20 mouse cellular contexts compared by ENCODE assay signal in genomic region chr7:90140290-90140689, GRCm38 (mm10). TPM values are rescaled to one million over a fixed set of nuclear protein-coding genes. Genes with fewer than 3 reads are reported as not detected.
A peak's percentile ranks its signal among the peaks of the same experiment; 100 is the strongest.
DNase-seq lines count a peak whose midpoint lies in the region; ATAC-seq and TF ChIP-seq lines count a peak whose summit lies in the region.
"Had no signal": no experiment of that assay in that cellular context is flagged by ENCODE, and none has a peak within 500 bp of the region (broad histone marks: within the 10 kb centered on the region; RNA-seq: fewer than 3 reads in every experiment).

No protein-coding gene starts in this region.

- H3K27ac ChIP-seq in liver, adult 2 months (replicated peaks; ENCODE audit: insufficient read depth, low read depth, low read length): no peak overlapping the region
- no peak overlapping the region for H3K27ac ChIP-seq in lung, postnatal 0 days (ENCODE audit: low read length)
- H3K27ac ChIP-seq in liver, embryonic 13.5 days: peak overlapping the region; percentile 76; the same call in 1 of the 2 replicates
- no peak overlapping the region for H3K27ac ChIP-seq in liver, postnatal 0 days (ENCODE audit: low read depth)
- H3K27ac ChIP-seq: embryonic facial prominence, embryonic 10.5 days; embryonic facial prominence, embryonic 12.5 days; forebrain, embryonic 13.5 days; forebrain, embryonic 15.5 days had no signal

- no peaks in the 10 kb centered on the region for H3K9me3 ChIP-seq in lung, postnatal 0 days (ENCODE audit: low read length)
- H3K9me3 ChIP-seq in liver, embryonic 13.5 days (replicated peaks): no peaks in the 10 kb centered on the region
- no peaks in the 10 kb centered on the region for H3K9me3 ChIP-seq in liver, postnatal 0 days (ENCODE audit: low read length)
- H3K9me3 ChIP-seq: embryonic facial prominence, embryonic 10.5 days; embryonic facial prominence, embryonic 12.5 days; forebrain, embryonic 13.5 days; forebrain, embryonic 15.5 days had no signal

- WGBS in liver, adult 2 months: 3% methylated on average over 3 of the region's 3 CpGs
- 29% methylated on average over 3 of the region's 3 CpGs for WGBS in lung, postnatal 0 days
- WGBS in liver, embryonic 13.5 days (ENCODE audit: insufficient replicate concordance): 73% methylated on average over 3 of the region's 3 CpGs
- WGBS in liver, postnatal 0 days (ENCODE audit: insufficient replicate concordance): 55% methylated on average over 3 of the region's 3 CpGs

- H3K9ac ChIP-seq in liver, adult 2 months (ENCODE audit: low read depth, low read length): no peak overlapping the region
- no peak overlapping the region for H3K9ac ChIP-seq in lung, postnatal 0 days (replicated peaks; ENCODE audit: low read depth)
- H3K9ac ChIP-seq in liver, embryonic 13.5 days: no peak overlapping the region
- H3K9ac ChIP-seq in liver, postnatal 0 days (replicated peaks): no peak overlapping the region
- H3K9ac ChIP-seq: embryonic facial prominence, embryonic 12.5 days; forebrain, embryonic 13.5 days; forebrain, embryonic 15.5 days had no signal

- H3K79me2 ChIP-seq in liver, adult 2 months (ENCODE audit: control insufficient read depth, insufficient read depth, low read length): peaks cover 20% of the 10 kb centered on the region; the same call in 1 of the 2 replicates

- no peak for TF ChIP-seq EP300 in lung, postnatal 0 days (IDR thresholded peaks at IDR 0.05)
- no peak for TF ChIP-seq EP300 in liver, postnatal 0 days (IDR thresholded peaks at IDR 0.05; ENCODE audit: low read depth)

- H3K36me3 ChIP-seq in liver, adult 2 months (ENCODE audit: control insufficient read depth, insufficient read depth, low read length): no peaks in the 10 kb centered on the region
- H3K36me3 ChIP-seq in lung, postnatal 0 days (ENCODE audit: insufficient read depth, low read length): no peaks in the 10 kb centered on the region
- H3K36me3 ChIP-seq in liver, embryonic 13.5 days: peaks cover 6% of the 10 kb centered on the region
- peaks cover 6% of the 10 kb centered on the region for H3K36me3 ChIP-seq in liver, postnatal 0 days (replicated peaks; ENCODE audit: insufficient read depth, low read length)
- H3K36me3 ChIP-seq: embryonic facial prominence, embryonic 10.5 days; embryonic facial prominence, embryonic 12.5 days; forebrain, embryonic 15.5 days had no signal

- peak; percentile 78 for DNase-seq in liver, adult 2 months (ENCODE audit: extremely low read depth, low read depth, low spot score)
- DNase-seq in liver: no peak
- DNase-seq in lung, postnatal 0 days (ENCODE audit: low spot score): peak; percentile 63
- no peak for DNase-seq in lung, postnatal 25 days (ENCODE audit: low spot score)
- DNase-seq in liver, embryonic 13.5 days: no peak
- DNase-seq in liver, postnatal 0 days: no peak
- DNase-seq in testis, postnatal 14 days (ENCODE audit: low spot score): no peak
- DNase-seq in kidney, postnatal 14 days: no peak
- DNase-seq: adrenal gland, adult 2 months; adrenal gland, postnatal 10 days; adrenal gland, postnatal 25 days; cerebellum, adult 11 months; cerebellum, adult 18-20 months; cerebellum, adult 9-10 months; cerebellum, postnatal 10 days; cerebellum, postnatal 25 days had no signal

- TF ChIP-seq POLR2A in liver, adult 2 months (IDR thresholded peaks at IDR 0.05; ENCODE audit: extremely low read depth, insufficient read depth, low read length): no peak

- no peak for ATAC-seq in lung, postnatal 0 days
- ATAC-seq in liver, embryonic 13.5 days (ENCODE audit: low read depth): no peak
- ATAC-seq in liver, postnatal 0 days: no peak
- ATAC-seq: forebrain, embryonic 13.5 days; forebrain, embryonic 15.5 days had no signal

- peaks cover 31% of the 10 kb centered on the region for H3K4me1 ChIP-seq in liver, adult 2 months (ENCODE audit: control insufficient read depth, insufficient read depth, low read length)
- H3K4me1 ChIP-seq in lung, postnatal 0 days (ENCODE audit: insufficient read depth, low read depth, low read length): peaks cover 17% of the 10 kb centered on the region
- peaks cover 82% of the 10 kb centered on the region for H3K4me1 ChIP-seq in liver, embryonic 13.5 days (replicated peaks)
- H3K4me1 ChIP-seq in liver, postnatal 0 days (ENCODE audit: insufficient read depth): peaks cover 61% of the 10 kb centered on the region
- H3K4me1 ChIP-seq: forebrain, embryonic 15.5 days had no signal

- no peaks in the 10 kb centered on the region for H3K27me3 ChIP-seq in liver, adult 2 months (ENCODE audit: control insufficient read depth, insufficient read depth, low read length)
- H3K27me3 ChIP-seq in lung, postnatal 0 days (replicated peaks; ENCODE audit: insufficient read depth, low read length): no peaks in the 10 kb centered on the region
- H3K27me3 ChIP-seq in liver, embryonic 13.5 days: no peaks in the 10 kb centered on the region
- H3K27me3 ChIP-seq in liver, postnatal 0 days (ENCODE audit: insufficient read depth, low read length): no peaks in the 10 kb centered on the region
- H3K27me3 ChIP-seq: embryonic facial prominence, embryonic 12.5 days; forebrain, embryonic 13.5 days; forebrain, embryonic 15.5 days had no signal

- no peak for TF ChIP-seq CTCF in liver, adult 2 months (IDR thresholded peaks at IDR 0.05; ENCODE audit: low read depth, low read length)
- TF ChIP-seq CTCF in lung, postnatal 0 days (IDR thresholded peaks at IDR 0.05): no peak
- no peak for TF ChIP-seq CTCF in liver, postnatal 0 days (IDR thresholded peaks at IDR 0.05; ENCODE audit: low read depth)

- H3K4me3 ChIP-seq in liver, adult 2 months (ENCODE audit: insufficient read depth, low read depth, low read length): no peak overlapping the region
- no peak overlapping the region for H3K4me3 ChIP-seq in lung, postnatal 0 days (ENCODE audit: low read depth, low read length)
- H3K4me3 ChIP-seq in liver, embryonic 13.5 days (replicated peaks): no peak overlapping the region
- H3K4me3 ChIP-seq in liver, postnatal 0 days (ENCODE audit: low read depth, low read length): no peak overlapping the region
- H3K4me3 ChIP-seq: embryonic facial prominence, embryonic 10.5 days; embryonic facial prominence, embryonic 12.5 days; forebrain, embryonic 13.5 days; forebrain, embryonic 15.5 days had no signal

- no peak overlapping the region for H3K4me2 ChIP-seq in lung, postnatal 0 days (replicated peaks; ENCODE audit: low read depth, low read length)
- H3K4me2 ChIP-seq in liver, embryonic 13.5 days: no peak overlapping the region
- H3K4me2 ChIP-seq in liver, postnatal 0 days (ENCODE audit: low read depth, low read length): peak overlapping the region; percentile 6
- H3K4me2 ChIP-seq: embryonic facial prominence, embryonic 12.5 days; forebrain, embryonic 13.5 days; forebrain, embryonic 15.5 days had no signal

RNA-seq across cellular contexts. Expression of gene Picalm, which starts 10.3 kb away (rescaled TPM):
- total RNA-seq in liver, adult 2 months (2014; rRNA removed): 120 and 127 TPM in 2 replicates
- polyA plus RNA-seq in liver, adult 2 months (2012; rRNA removed): 24.6 and 29.7 TPM in 2 replicates
- 52.0 and 56.3 TPM in 2 replicates for polyA plus RNA-seq in lung, postnatal 0 days (2015; fragmentation: Nextera tagmentation; extraction: Ambion mirVana)
- 51.1 and 58.4 TPM in 2 replicates for polyA plus RNA-seq in liver, embryonic 13.5 days (2015; fragmentation: Nextera tagmentation; extraction: Ambion mirVana)
- 29.9 and 30.6 TPM in 2 replicates for polyA plus RNA-seq in liver, postnatal 0 days (2015; fragmentation: Nextera tagmentation; extraction: Ambion mirVana)

Comparison
In these comparisons a context has a peak if more than half of its experiments do, and no peak if none do; other contexts are left out.
1. DNase-seq: peak in liver, adult 2 months (single experiment) and lung, postnatal 0 days (single experiment); none in liver (single experiment), lung, postnatal 25 days (single experiment), liver, embryonic 13.5 days (single experiment), liver, postnatal 0 days (single experiment), testis, postnatal 14 days (single experiment) and kidney, postnatal 14 days (single experiment).